Mouse (Mus musculus) liver, embryonic 13.5 days (tissue): ENCODE measurements around the gene Cyb561. TPM values are rescaled to one million over a fixed set of nuclear protein-coding genes. Genes with fewer than 3 reads are reported as not detected.
A peak's percentile ranks its signal among the peaks of the same experiment; 100 is the strongest.

Experiments
- ATAC-seq: fragments of 200-750 bp; cut with Nextera tagmentation; 2 replicates; pipeline ENCODE4 v1.8.0; 2017; ENCODE audit warnings: low read depth, mild to moderate bottlenecking, moderate number of reproducible peaks, moderate library complexity
- DNase-seq: peaks from one replicate; pipeline ENCODE4 v3.0.0; 2022
- H3K27ac ChIP-seq: fragments of 300-500 bp; sonication (generic); 2 replicates; pipeline ENCODE4 v1.5.1; 2015; ENCODE audit warnings: moderate library complexity, mild to moderate bottlenecking, inconsistent platforms
- H3K27me3 ChIP-seq: fragments of 300-500 bp; sonication (generic); 2 replicates; pipeline ENCODE4 v1.6.1; 2015; ENCODE audit warnings: mild to moderate bottlenecking, inconsistent platforms
- H3K36me3 ChIP-seq: fragments of 300-500 bp; sonication (generic); 2 replicates; pipeline ENCODE4 v1.6.1; 2015; ENCODE audit warnings: mild to moderate bottlenecking, inconsistent platforms
- H3K4me1 ChIP-seq: fragments of 300-500 bp; sonication (generic); replicated peaks from 2 replicates; pipeline ENCODE4 v1.6.1; 2015; ENCODE audit warnings: inconsistent platforms
- H3K4me2 ChIP-seq: fragments of 300-500 bp; sonication (generic); 2 replicates; pipeline ENCODE4 v1.6.1; 2015; ENCODE audit warnings: inconsistent platforms, mild to moderate bottlenecking, moderate library complexity
- H3K4me3 ChIP-seq: fragments of 300-500 bp; sonication (generic); replicated peaks from 2 replicates; pipeline ENCODE4 v1.5.1; 2015; ENCODE audit warnings: mild to moderate bottlenecking, inconsistent platforms
- H3K9ac ChIP-seq: fragments of 300-500 bp; sonication (generic); 2 replicates; pipeline ENCODE4 v1.6.1; 2015; ENCODE audit warnings: mild to moderate bottlenecking, inconsistent platforms
- H3K9me3 ChIP-seq: fragments of 300-500 bp; sonication (generic); replicated peaks from 2 replicates; pipeline ENCODE4 v1.6.1; 2016; ENCODE audit warnings: inconsistent platforms
- WGBS: fragments of 180-500 bp; shearing (Covaris S2); methylation state at CpG from one replicate; pipeline ENCODE4 v1.1.7; 2015; ENCODE audit not compliant: insufficient replicate concordance; 5-methylcytosine and 5-hydroxymethylcytosine counted together
- polyA plus RNA-seq: library from polyadenylated mRNA; unstranded; fragments of >200 nt; fragmentation: Nextera tagmentation; extraction: Ambion mirVana; gene quantifications from 2 replicates; pipeline ENCODE4 v1.2.1, GENCODE M21; 2015

Cyb561 gene
- polyA plus RNA-seq, 1 experiment from 2014 or later = 1.9 TPM

DNA sequence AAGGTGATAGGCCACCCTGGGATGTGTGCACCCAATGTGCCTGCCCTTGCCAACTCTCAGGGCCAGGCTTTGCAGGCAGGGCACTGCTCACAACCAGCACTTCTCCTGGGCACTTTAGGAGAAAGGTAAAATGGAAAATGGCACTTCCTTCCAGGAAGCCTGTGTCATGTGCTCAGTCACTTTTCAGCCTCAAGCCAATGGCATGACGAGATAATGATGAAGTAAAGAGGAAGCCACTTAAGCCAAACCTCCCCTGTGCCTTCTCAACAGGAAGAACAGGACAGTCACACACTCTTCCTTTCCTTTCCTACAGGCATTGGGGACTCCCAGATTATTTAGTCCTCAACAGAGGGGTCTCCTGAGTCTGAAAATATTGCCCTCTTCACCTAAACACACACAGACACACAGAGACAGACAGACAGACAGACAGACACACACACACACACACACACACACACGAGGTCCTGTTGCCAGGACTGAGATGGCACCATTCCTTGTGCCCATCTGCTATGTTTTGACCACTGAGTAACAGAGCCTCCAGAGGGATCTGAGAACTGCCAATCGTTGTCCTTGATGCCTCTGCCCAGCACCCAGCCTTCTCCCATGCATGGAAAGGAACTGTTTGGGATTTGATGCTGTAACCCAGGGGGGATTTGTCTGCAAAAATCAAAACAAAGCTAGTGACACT is 32.9 kb downstream of the Cyb561 start:
- Histone ChIP-seq H3K4me3 (no peak overlapping the region), H3K4me1 (peaks cover 35% of the 10 kb centered on the region), H3K36me3 (no peaks in the 10 kb centered on the region; the same call in 1 of the 2 replicates), H3K9ac (no peak overlapping the region), H3K9me3 (no peaks in the 10 kb centered on the region), H3K4me2 (no peak overlapping the region), H3K27ac (peak overlapping the region; percentile 15; the same call in 1 of the 2 replicates), H3K27me3 (no peaks in the 10 kb centered on the region)
- ATAC-seq (no peak), DNase-seq (no peak)
- WGBS = 55% methylated on average over 3 of the region's 3 CpGs

DNA sequence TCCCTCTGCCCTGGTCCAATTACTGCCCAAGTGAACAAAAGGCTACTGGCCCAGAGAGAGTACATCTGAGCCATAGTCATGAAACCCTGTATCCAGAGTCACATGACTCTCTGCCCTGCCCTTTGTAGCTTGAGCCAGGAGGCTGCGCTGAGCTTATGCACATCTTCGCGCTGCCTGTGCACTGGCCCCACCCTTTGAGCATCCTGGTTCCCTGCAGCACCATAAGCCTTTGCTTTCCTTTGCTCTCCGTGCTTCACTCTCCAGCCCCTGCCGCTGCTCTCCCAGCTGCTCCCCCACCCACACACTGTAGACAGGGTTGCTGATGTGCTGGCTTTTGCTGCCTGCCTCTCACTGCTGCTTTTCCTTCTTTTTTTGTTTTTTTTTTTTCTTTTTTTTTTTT is 39.6 kb downstream of the Cyb561 start:
- Histone ChIP-seq H3K9ac (no peak overlapping the region), H3K36me3 (no peaks in the 10 kb centered on the region), H3K4me1 (no peaks in the 10 kb centered on the region), H3K9me3 (no peaks in the 10 kb centered on the region), H3K4me2 (no peak overlapping the region), H3K4me3 (no peak overlapping the region), H3K27me3 (no peaks in the 10 kb centered on the region), H3K27ac (no peak overlapping the region)
- no peak for ATAC-seq
- no peak for DNase-seq
- WGBS = 77% methylated on average over 5 of the region's 5 CpGs

DNA sequence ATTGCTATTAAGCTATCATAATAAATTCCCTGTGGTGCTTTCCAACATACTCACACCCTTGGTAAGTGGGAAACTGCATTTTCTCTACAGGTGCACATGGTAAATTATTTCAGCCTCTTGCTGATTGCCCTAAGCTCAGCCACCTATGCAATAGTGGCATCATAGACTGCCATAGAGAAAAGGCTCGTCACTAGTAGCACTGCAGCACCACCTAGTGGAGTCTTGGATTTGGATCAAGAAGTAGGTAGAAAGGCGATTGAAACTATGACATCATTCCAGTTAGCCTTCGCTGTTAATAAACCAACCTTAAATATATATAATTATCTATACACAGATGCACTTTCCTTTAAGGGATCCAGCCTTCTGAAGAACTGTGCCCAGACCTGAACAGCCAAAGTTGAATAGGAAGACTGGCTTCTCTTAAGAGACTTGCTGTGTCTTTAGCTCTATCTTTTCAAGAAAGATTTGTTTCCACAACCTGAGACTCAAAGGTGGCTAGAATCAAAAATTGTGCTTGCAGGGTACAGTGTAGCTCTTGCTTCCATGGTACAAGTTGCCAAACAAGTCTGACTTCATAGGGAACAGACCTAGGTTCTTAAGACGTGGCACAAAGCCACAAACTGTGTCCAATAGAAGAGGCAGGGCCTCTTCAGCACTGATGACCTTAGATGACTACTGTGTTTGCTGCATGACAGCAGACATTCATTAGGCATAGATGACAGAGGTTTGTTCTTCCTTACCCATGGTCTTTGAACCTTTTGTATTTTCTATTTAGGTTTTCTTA is 41.4 kb downstream of the Cyb561 start:
- H3K4me3 ChIP-seq = no peak overlapping the region
- no peak overlapping the region for H3K9ac ChIP-seq
- no peaks in the 10 kb centered on the region for H3K4me1 ChIP-seq
- H3K36me3 ChIP-seq = no peaks in the 10 kb centered on the region
- 24% methylated on average over 4 of the region's 4 CpGs for WGBS
- DNase-seq (peak; percentile 38), ATAC-seq (peak; percentile 55)
- no peak overlapping the region for H3K27ac ChIP-seq
- H3K27me3 ChIP-seq = no peaks in the 10 kb centered on the region
- H3K9me3 ChIP-seq = no peaks in the 10 kb centered on the region
- no peak overlapping the region for H3K4me2 ChIP-seq

DNA sequence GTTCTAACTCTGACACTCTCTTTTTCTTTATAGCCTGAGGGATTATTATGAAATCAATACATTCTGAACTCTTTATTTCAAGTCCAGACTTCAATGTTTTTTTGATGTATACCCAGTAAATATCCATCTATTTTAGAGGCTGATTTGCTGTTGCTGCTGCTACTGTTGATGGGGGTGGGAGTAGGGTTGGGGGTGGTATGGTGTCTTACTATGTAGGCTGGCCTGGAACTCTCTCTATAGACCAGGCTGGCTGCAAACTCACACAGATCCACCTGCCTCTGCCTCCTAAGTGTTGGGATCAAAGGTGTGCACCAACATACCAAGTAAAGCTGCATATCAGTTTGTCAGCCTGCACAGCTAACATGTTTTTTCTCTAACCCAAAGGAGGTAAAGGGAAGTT is 42.0 kb downstream of the Cyb561 start:
- ATAC-seq (no peak), DNase-seq (no peak)
- H3K4me3 ChIP-seq = no peak overlapping the region
- no peaks in the 10 kb centered on the region for H3K27me3 ChIP-seq
- H3K9ac ChIP-seq = no peak overlapping the region
- H3K36me3 ChIP-seq = no peaks in the 10 kb centered on the region
- no peaks in the 10 kb centered on the region for H3K4me1 ChIP-seq
- no peaks in the 10 kb centered on the region for H3K9me3 ChIP-seq
- no peak overlapping the region for H3K27ac ChIP-seq
- H3K4me2 ChIP-seq = no peak overlapping the region

DNA sequence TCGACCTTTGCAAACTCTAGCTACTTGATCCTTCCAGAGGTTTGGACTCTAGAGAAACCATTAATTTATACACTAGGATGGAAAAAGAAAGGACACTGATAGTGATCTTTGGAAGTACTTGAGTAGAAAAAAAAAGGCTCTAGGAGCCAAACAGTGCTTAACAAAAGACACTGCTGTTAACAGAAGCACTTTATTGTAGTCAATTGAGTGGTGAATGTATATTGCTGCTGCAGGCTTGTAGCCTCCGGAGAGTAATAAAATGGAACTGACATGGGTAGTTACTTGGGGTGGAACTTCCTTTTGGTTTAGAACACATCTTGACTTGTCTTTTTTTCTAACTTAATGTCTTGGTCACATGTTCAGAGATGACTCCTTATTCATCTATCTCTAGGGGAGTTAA is 43.5 kb downstream of the Cyb561 start:
- Histone ChIP-seq H3K4me3 (no peak overlapping the region), H3K27me3 (no peaks in the 10 kb centered on the region), H3K4me2 (no peak overlapping the region), H3K9me3 (no peaks in the 10 kb centered on the region), H3K36me3 (no peaks in the 10 kb centered on the region), H3K4me1 (no peaks in the 10 kb centered on the region), H3K9ac (no peak overlapping the region), H3K27ac (no peak overlapping the region)
- 58% methylated on average over 2 of the region's 2 CpGs for WGBS
- no peak for DNase-seq
- ATAC-seq = no peak

DNA sequence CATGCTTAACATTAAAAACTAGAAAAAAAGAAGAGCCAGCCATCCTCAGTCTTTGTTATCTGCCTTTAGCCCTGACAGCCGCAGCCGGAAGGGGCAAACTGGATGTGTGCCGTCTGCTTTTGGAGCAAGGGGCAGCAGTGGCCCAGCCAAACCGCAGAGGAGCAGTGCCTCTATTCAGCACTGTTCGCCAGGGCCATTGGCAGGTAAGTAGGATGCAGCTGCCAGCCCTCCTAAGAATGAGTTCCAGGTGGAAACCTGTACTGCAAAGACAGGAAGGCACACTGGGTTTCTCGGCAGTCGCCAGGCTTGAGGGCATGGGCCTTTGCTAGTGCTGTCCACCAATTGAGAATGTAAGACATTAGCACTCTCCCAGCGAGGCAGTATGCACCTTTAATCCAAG is 44.2 kb downstream of the Cyb561 start:
- Histone ChIP-seq H3K27ac (no peak overlapping the region), H3K4me1 (no peaks in the 10 kb centered on the region), H3K36me3 (no peaks in the 10 kb centered on the region), H3K4me3 (no peak overlapping the region), H3K4me2 (no peak overlapping the region), H3K9me3 (no peaks in the 10 kb centered on the region), H3K9ac (no peak overlapping the region), H3K27me3 (no peaks in the 10 kb centered on the region)
- ATAC-seq = no peak
- DNase-seq = no peak
- 68% methylated on average over 8 of the region's 8 CpGs for WGBS

DNA sequence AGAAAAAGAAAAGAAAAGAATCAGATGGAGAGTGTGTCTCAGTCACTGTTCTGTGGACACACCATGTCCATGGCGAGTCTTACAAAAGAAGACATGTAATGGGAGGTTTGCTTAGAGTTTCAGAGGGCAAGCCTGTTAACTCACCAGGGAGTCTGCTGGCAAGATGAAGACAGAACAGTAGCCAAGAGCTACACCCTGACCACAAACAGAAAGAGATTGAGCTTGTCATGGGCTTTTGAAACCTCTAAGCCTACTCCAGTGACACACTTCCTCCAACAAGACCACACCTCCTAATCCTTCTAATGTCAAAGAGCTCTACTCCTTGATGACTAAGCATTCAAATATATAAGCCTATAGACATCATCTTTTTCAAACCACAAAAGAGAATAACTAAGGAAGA is 45.8 kb downstream of the Cyb561 start:
- H3K4me3 ChIP-seq = no peak overlapping the region
- no peaks in the 10 kb centered on the region for H3K27me3 ChIP-seq
- H3K9me3 ChIP-seq = no peaks in the 10 kb centered on the region
- ATAC-seq = no peak
- no peaks in the 10 kb centered on the region for H3K4me1 ChIP-seq
- no peak overlapping the region for H3K4me2 ChIP-seq
- 50% methylated on average over 1 of the region's 1 CpGs for WGBS
- H3K36me3 ChIP-seq = no peaks in the 10 kb centered on the region
- H3K27ac ChIP-seq = no peak overlapping the region
- DNase-seq = no peak
- H3K9ac ChIP-seq = no peak overlapping the region

DNA sequence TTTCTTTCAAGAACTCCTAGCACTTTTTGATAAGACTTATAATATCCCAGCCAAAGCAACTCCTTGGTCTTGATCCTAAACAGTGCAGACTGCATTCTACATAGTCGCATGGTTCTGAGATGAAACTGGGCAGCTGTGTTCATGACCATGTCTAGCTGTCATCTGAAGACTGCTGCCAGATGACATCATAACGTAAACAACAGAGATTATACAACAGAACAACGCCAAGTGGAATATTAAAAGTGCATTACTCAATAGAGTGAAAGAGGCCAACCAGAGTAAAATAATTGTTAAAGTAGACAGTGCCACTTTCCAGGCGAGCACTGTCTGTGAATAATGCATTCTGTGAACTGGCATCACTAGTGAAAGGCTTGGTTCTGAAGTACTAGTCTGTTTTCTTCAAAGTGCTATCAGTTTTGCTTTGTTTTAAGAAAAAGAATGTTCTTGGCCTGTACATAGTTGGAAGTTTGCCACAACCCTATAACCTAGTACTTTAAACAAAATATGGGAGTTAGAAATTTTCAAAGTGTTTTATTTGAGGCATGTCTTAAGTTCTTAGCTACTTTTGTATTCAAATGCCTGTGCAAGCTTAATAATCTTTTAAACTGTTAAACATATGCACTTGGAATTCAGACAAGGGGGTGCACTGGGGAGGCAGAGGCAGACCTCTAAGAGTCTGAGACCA is 47.5 kb downstream of the Cyb561 start:
- DNase-seq = no peak
- ATAC-seq = no peak
- Histone ChIP-seq H3K9ac (no peak overlapping the region), H3K4me3 (no peak overlapping the region), H3K4me2 (no peak overlapping the region), H3K4me1 (no peaks in the 10 kb centered on the region), H3K27ac (no peak overlapping the region), H3K27me3 (no peaks in the 10 kb centered on the region), H3K36me3 (no peaks in the 10 kb centered on the region), H3K9me3 (no peaks in the 10 kb centered on the region)
- 60% methylated on average over 4 of the region's 4 CpGs for WGBS

DNA sequence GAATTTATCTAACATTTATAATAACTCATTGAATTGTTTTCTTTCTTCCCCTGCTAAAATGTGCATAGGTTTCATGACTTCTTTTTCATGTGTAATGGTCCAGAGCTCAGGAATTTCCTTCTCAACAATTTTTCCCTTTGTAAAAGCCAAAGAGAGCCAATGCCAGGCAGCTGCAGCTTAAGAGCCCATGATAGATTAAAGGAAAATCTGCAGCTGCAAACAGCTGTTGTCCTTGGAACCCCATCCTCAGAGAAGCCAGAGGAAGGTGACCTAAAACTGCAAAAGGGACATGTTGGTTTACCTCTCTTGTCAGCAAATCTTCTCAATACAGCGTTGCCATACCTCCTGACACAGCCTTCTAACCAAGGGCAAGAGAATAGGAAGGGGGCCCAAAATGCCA is 50.2 kb downstream of the Cyb561 start:
- no peak for ATAC-seq
- no peak overlapping the region for H3K27ac ChIP-seq
- H3K36me3 ChIP-seq = 0 out of 2 replicates have a peak, but pooled peaks cover 2% of the 10 kb centered on the region
- DNase-seq = no peak
- H3K4me2 ChIP-seq = no peak overlapping the region
- H3K9ac ChIP-seq = no peak overlapping the region
- 79% methylated on average over 1 of the region's 1 CpGs for WGBS
- no peaks in the 10 kb centered on the region for H3K4me1 ChIP-seq
- no peak overlapping the region for H3K4me3 ChIP-seq
- H3K9me3 ChIP-seq = no peaks in the 10 kb centered on the region
- H3K27me3 ChIP-seq = no peaks in the 10 kb centered on the region

DNA sequence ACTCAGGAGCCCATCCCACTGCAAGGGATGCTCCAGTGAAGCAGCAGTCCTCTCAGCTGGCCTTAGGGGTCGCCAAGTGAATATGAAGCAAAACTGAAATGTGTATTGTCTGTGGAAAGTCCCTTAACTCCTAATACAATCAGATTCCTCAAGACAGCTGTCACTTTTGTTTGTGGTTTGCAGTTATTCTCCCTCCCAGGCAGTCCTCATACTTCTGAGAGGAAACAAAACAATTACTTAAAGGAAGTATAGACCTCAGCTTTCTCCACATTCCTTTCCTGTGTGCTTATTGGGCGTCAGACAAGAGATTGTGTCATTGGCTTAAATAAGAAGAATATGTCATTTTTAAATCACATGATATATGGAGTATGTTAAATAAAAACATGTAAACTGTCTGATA is 51.6 kb downstream of the Cyb561 start:
- no peaks in the 10 kb centered on the region for H3K4me1 ChIP-seq
- WGBS = 45% methylated on average over 2 of the region's 2 CpGs
- H3K36me3 ChIP-seq = 0 out of 2 replicates have a peak, but pooled peaks cover 2% of the 10 kb centered on the region
- H3K4me2 ChIP-seq = no peak overlapping the region
- no peak overlapping the region for H3K9ac ChIP-seq
- H3K4me3 ChIP-seq = no peak overlapping the region
- no peak overlapping the region for H3K27ac ChIP-seq
- no peak for DNase-seq
- ATAC-seq = no peak
- H3K27me3 ChIP-seq = no peaks in the 10 kb centered on the region
- no peaks in the 10 kb centered on the region for H3K9me3 ChIP-seq

DNA sequence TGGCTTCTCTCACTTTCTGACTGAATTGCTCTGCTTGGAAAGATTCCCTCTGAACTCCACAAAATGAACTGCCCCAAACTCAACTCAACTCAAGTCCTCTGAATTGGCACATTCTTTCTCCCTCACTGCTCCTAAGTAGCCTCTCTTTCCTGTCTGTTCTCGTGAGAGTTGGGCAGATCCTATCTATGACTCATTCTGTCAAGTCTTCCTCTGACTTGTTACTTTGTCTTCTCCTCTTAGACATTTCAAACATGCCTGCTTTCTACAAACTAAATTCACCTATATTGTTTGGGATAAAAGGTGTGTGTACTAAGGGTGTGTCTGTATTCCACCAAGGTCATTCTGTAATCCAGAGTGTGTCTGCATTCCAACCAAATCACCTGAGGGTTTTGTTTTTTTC is 54.0 kb downstream of the Cyb561 start:
- Histone ChIP-seq H3K36me3 (0 out of 2 replicates have a peak, but pooled peaks cover 2% of the 10 kb centered on the region), H3K4me3 (no peak overlapping the region), H3K27ac (no peak overlapping the region), H3K9ac (no peak overlapping the region), H3K9me3 (no peaks in the 10 kb centered on the region), H3K4me1 (no peaks in the 10 kb centered on the region), H3K4me2 (no peak overlapping the region), H3K27me3 (no peaks in the 10 kb centered on the region)
- no peak for DNase-seq
- WGBS = 33% methylated on average over 1 of the region's 1 CpGs
- ATAC-seq = no peak
